Mouse (Mus musculus) neural tube, postnatal 0 days (tissue): ENCODE measurements around the gene Tmem132a. TPM values are rescaled to one million over a fixed set of nuclear protein-coding genes. Genes with fewer than 3 reads are reported as not detected.

Source experiments
- polyA plus RNA-seq: library from polyadenylated mRNA; unstranded; fragments of >200 nt; fragmentation: Nextera tagmentation; extraction: Ambion mirVana; gene quantifications from 2 replicates; pipeline ENCODE4 v1.2.1, GENCODE M21; 2015

Gene Tmem132a
- 97.6 and 125 TPM in 2 replicates for polyA plus RNA-seq

DNA sequence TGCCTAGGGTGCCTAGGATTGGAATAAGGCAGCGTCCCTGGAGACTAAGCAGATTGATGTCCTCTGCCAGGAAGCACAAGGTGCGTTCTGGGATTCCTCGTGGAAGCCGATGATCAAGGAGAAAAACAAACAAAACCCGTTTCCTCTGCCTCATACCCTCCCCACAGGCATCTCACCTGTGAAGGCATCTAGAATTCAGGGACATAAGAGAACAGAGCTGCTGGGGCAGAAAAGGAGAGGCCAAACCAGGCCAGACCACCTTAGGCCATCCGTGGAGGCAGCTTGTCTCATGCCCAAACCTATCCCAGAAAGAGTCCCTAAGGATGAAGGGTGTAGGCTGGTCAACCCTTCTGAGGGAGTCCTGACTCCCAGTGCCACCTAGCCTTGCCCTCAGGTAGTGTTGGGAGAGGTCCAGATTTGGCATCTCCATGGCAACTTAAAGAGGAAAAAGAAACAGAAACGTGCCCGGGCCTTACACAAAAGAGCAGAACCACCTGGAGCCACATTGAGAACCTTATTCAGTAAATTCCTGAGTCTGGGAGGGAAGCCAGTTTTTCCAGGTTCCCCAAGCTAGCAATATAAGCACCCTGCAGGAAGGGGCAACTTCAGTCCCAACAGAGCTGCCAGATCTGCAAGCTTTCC, at the start of gene Tmem132a:
TSS of gene Tmem132a (minus strand) at position 55 of the 642 bp plus-strand sequence.

DNA sequence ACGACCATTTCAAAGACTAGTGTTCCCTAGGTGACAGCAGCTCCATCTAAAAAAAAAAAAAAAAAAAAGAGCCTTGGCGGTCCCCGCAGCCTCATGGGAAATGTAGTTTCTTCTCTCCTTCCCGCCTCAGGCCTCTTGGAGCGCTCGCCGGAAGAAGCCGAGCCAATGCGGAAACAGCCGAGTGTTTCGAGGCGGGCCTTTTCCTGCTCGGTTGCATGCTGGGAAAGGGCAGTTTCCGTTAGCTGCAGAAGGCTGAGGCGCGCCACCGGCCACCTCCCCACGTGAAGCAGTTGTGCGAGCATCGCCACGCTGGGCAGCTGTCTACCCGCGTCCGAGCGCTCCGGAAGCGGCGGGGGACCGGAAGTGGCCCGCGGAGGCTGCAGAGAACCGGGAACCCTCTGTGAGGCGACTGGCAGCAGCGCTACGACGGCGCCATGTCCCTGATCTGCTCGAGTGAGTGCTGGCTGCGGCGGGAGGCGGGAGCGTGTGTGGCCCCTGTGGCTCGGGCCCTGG, 25.3 kb upstream of the Tmem132a start, which contains the start of gene Prpf19:
TSS of gene Prpf19 (plus strand) at position 216 of the 513 bp plus-strand sequence.

DNA sequence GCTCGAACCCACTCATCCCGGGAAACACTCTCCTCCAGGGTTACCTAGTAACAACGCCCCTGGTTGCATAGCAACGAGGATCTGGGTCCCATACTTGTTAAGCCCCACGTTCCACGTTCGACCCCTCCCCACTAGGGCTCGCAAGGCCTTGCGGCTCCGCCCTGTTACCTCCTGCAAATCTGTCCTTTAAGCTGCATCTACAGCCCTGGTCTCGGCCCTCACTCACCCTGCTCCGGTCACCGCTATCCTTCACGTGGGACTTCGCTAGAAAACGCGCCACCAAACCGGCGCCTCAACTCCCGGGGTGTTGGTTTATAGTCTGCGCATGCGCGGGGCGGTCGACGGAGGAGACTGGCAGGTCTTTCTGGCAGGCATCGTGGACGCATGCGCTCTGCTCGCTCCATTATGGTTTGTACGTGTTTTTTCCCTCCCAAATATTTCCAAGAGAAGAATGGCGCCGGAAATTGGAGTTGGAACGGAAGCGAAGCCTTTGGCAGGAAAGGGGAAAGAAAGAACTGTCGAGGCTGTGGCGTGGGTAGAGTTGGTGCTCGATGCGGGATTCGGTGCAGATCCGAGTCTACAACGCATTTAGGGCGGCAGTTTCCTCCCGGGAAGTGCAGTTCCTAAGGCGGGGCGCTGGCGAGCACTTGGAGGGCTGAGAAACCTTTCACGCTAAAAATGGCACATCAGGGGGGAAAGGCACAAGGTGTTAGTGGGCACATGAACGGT, 11.8 kb upstream of the Tmem132a start, which contains the start of gene Tmem109:
TSS of gene Tmem109 (minus strand) at position 576 of the 729 bp plus-strand sequence.

DNA sequence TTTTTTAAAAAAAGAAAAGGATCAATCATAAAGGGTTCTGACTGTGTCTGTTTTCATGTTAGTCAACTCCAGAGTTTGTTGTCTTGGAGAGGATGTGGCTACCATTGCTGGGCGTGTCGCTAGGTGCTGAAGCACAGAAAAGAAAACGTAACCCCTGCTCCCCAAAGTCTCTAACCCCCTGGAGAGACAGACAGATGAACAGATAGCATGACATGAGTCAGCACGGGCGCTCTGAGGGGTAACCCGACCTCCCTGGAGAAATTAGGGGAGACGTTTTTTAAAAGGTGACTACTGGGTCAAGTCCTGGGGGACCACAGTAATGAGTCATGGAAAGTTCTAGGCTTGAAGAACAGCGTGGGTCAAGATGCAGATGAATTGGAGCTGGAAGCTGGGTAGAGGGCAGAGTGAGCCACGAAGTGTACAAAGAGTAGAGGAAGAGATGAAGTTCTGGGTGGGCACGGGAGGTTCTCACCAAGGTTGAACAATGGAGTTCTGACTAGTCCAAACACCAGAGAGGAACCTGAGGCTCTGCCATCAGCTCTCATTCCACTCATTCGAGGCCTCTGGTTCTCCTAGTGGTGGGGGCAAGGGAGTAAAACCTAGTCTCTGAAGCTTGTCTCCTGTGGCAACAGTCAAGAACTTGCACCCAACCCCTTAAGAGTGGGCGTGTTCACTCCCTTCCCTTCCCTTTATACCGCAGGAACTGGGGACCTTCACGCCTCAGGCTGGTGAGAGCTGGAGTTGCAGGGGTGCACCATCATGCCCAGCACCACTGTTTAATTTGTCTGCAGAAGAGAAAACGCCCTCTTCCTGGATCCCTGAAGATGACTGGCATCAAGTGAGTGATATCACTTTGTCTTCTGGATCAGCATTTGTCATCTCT, 30.5 kb downstream of the Tmem132a start, which contains the start of gene Slc15a3:
TSS of gene Slc15a3 (plus strand) at position 718 of the 883 bp plus-strand sequence.

DNA sequence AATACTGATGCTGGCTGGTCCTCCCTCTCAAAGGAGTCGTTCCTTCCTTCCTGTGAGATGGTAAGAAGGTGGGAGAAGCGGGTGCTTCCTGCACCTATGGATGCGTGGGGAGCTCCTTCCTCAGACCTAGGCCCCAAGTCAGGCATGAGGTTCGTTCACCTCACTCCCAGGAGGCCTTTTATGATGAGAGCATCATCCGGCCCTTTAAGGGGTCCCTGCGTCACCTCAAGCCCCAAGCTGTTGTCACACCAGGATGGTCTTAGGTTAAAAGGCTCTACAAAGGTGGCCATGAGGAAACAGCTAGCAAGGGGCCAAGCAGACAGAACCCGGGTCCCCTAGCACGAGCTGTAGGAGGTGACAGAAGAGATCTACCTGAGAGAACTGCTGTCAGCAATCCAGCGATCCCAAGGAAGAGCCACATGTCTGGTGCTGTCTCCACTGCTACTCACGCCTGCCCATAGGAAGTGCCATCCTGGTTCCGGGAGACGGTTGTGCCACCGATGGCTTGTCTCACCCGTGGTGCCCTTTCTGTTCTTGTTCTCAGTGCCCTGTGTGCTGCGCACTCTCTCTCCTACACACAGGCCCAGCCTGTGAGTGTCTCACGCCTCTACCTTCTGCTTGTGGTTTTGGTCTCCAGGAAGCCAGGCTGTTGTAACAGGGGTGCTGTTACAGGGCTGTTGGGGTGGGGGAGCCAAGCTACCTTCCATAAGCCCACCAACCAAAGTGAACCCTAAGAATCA, 40.1 kb downstream of the Tmem132a start, which contains the start of gene Cd6:
TSS of gene Cd6 (minus strand) at position 623 of the 740 bp plus-strand sequence.

Other genes with a start within 250 kb of the Tmem132a start
- 1.8 and 2.3 TPM in 2 replicates for gene Vwce, start 235.7 kb downstream of the Tmem132a start, polyA plus RNA-seq
- 0.17 TPM in 1 of 2 replicates, not detected in the other for gene Pga5, start 191.9 kb downstream of the Tmem132a start, polyA plus RNA-seq
- gene Vps37c, start 181.2 kb downstream of the Tmem132a start, polyA plus RNA-seq, result 21.6 and 22.4 TPM in 2 replicates
- gene Cd5, start 130.9 kb downstream of the Tmem132a start, polyA plus RNA-seq, result 0.18 and 0.21 TPM in 2 replicates
- gene Cd6, start 39.9 kb downstream of the Tmem132a start, polyA plus RNA-seq, result 0.19 TPM in 1 of 2 replicates, not detected in the other
- gene Slc15a3, start 30.2 kb downstream of the Tmem132a start, polyA plus RNA-seq, result 0.49 and 0.53 TPM in 2 replicates
- gene Tmem109, start 12.1 kb upstream of the Tmem132a start, polyA plus RNA-seq, result 44.0 and 44.3 TPM in 2 replicates
- gene Prpf19, start 25.3 kb upstream of the Tmem132a start, polyA plus RNA-seq, result 37.5 and 53.7 TPM in 2 replicates
- 0.31 and 0.43 TPM in 2 replicates for gene Zp1, start 50.7 kb upstream of the Tmem132a start, polyA plus RNA-seq
- 0.11 and 0.18 TPM in 2 replicates for gene Ptgdr2, start 67.2 kb upstream of the Tmem132a start, polyA plus RNA-seq
- 12.8 and 13.1 TPM in 2 replicates for gene Ccdc86, start 79.3 kb upstream of the Tmem132a start, polyA plus RNA-seq
- not detected in 2 replicates for gene Ms4a10, start 104.7 kb upstream of the Tmem132a start, polyA plus RNA-seq
- gene Ms4a15, start 123.3 kb upstream of the Tmem132a start, polyA plus RNA-seq, result not detected in 2 replicates
- gene Ms4a18, start 148.1 kb upstream of the Tmem132a start, polyA plus RNA-seq, result not detected in 2 replicates
- gene Ms4a8a, start 211.2 kb upstream of the Tmem132a start, polyA plus RNA-seq, result not detected in 2 replicates